25 mouse cellular contexts compared by ENCODE assay signal in the genomic region with DNA sequence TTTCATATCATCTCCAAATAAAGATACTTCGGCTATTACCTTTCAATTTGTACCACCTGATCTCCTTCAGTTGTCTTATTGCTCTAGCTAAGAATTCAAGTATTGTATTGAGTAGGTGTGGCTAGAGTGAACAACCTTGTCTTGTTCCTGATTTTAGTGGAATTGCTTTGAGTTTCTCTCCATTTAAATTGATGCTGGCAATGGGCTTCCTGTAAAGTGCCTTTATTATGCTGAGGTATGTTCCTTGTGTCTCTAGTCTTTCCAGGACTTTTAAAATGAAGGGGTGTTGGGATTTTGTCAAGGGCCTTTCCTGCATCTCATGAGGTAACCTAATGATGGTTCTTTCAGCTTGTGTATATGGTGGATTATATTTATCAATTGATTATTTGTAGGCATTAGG. TPM values are rescaled to one million over a fixed set of nuclear protein-coding genes. Genes with fewer than 3 reads are reported as not detected.
DNase-seq lines count a peak whose midpoint lies in the region; ATAC-seq lines count a peak whose summit lies in the region.
"Had no signal": no experiment of that assay in that cellular context is flagged by ENCODE, and none has a peak within 500 bp of the region (broad histone marks: within the 10 kb centered on the region; RNA-seq: fewer than 3 reads in every experiment).

No protein-coding gene starts in this region.

- H3K9ac ChIP-seq in heart, embryonic 12.5 days, result no peak overlapping the region
- H3K9ac ChIP-seq: embryonic facial prominence, embryonic 13.5 days; embryonic facial prominence, embryonic 15.5 days; forebrain, embryonic 12.5 days had no signal

- 76% methylated on average over 1 of the region's 1 CpGs for WGBS in heart, embryonic 12.5 days

- no peak overlapping the region for H3K27ac ChIP-seq in heart, embryonic 12.5 days (ENCODE audit: poor library complexity, severe bottlenecking)
- H3K27ac ChIP-seq: embryonic facial prominence, embryonic 13.5 days; embryonic facial prominence, embryonic 15.5 days; forebrain, embryonic 10.5 days; forebrain, embryonic 12.5 days had no signal

- no peak for ATAC-seq in heart, embryonic 12.5 days (ENCODE audit: insufficient number of reproducible peaks, low FRiP score)
- ATAC-seq: activated CD4-positive, CD25-positive, alpha-beta regulatory T cell, adult 4 months; forebrain, embryonic 14.5 days; forebrain, embryonic 16.5 days; Patski had no signal

- H3K4me1 ChIP-seq in heart, embryonic 12.5 days (replicated peaks), result peaks cover 32% of the 10 kb centered on the region

- H3K4me2 ChIP-seq in heart, embryonic 12.5 days, result no peak overlapping the region
- H3K4me2 ChIP-seq: embryonic facial prominence, embryonic 13.5 days; embryonic facial prominence, embryonic 15.5 days; forebrain, embryonic 12.5 days had no signal

- peak; percentile 33 for DNase-seq in heart, adult 11 months
- peak; percentile 62 for DNase-seq in ES-CJ7 (ENCODE audit: low read depth, low spot score)
- DNase-seq in R1 (ENCODE audit: low read depth, low spot score), result peak; percentile 69
- DNase-seq in lung, postnatal 14 days, result no peak
- DNase-seq in Muller cell, postnatal 12 days (ENCODE audit: inconsistent ontology term), result no peak
- no peak for DNase-seq in cerebellum, adult 18-20 months
- DNase-seq: adrenal gland, adult 8-10 months; adrenal gland, postnatal 14 days; adrenal gland, postnatal 36 days; cerebellum, adult 11-12 months; cerebellum, adult 8-10 months; cerebellum, adult 9-11 months; cerebellum, postnatal 14 days; cerebellum, postnatal 36 days; embryo, embryonic 11 days had no signal

- no peaks in the 10 kb centered on the region for H3K27me3 ChIP-seq in heart, embryonic 12.5 days (replicated peaks)
- H3K27me3 ChIP-seq: embryonic facial prominence, embryonic 13.5 days; embryonic facial prominence, embryonic 15.5 days; forebrain, embryonic 12.5 days; Patski had no signal

- no peak overlapping the region for H3K4me3 ChIP-seq in heart, embryonic 12.5 days
- H3K4me3 ChIP-seq: embryonic facial prominence, embryonic 13.5 days; embryonic facial prominence, embryonic 15.5 days; erythroblast, embryonic 14.5 days; forebrain, embryonic 10.5 days; forebrain, embryonic 12.5 days had no signal

- H3K36me3 ChIP-seq in heart, embryonic 12.5 days, result no peaks in the 10 kb centered on the region
- H3K36me3 ChIP-seq: embryonic facial prominence, embryonic 13.5 days; embryonic facial prominence, embryonic 15.5 days; forebrain, embryonic 10.5 days; forebrain, embryonic 12.5 days had no signal

- H3K9me3 ChIP-seq in heart, embryonic 12.5 days (replicated peaks), result no peaks in the 10 kb centered on the region
- H3K9me3 ChIP-seq: embryonic facial prominence, embryonic 13.5 days; embryonic facial prominence, embryonic 15.5 days; forebrain, embryonic 10.5 days; forebrain, embryonic 12.5 days had no signal

RNA-seq across cellular contexts. Expression of gene Pak1ip1, which starts 57.8 kb away (rescaled TPM):
- 54.2 and 55.5 TPM in 2 replicates for polyA plus RNA-seq in heart, embryonic 12.5 days (2016; fragmentation: Nextera tagmentation; extraction: Ambion mirVana)

Comparison
In these comparisons a context has a peak if more than half of its experiments do, and no peak if none do; other contexts are left out.
1. DNase-seq: peak in heart, adult 11 months (single experiment), ES-CJ7 (single experiment) and R1 (single experiment); none in lung, postnatal 14 days (single experiment), Muller cell, postnatal 12 days (single experiment) and cerebellum, adult 18-20 months (0 of 2).